Mouse (Mus musculus) C2C12 (cell line): ENCODE data around the gene Il33.

Experiments
- CEBPB ChIP-seq: IDR thresholded peaks from one replicate; pipeline ENCODE4 v1.6.1; 2011; ENCODE audit warnings: low read depth, mild to moderate bottlenecking, control low read depth, moderate library complexity
- CTCF ChIP-seq: IDR thresholded peaks from one replicate; pipeline ENCODE4 v1.5.1; 2011; ENCODE audit not compliant: control insufficient read depth, insufficient read depth, insufficient read length
- MAX ChIP-seq: IDR thresholded peaks from one replicate; pipeline ENCODE4 v1.6.1; 2011; ENCODE audit warnings: mild to moderate bottlenecking, control low read depth
- MYOD1 ChIP-seq: IDR thresholded peaks from one replicate; pipeline ENCODE4 v1.6.1; 2011; ENCODE audit warnings: low read depth; ENCODE audit not compliant: control insufficient read depth, insufficient read length
- MYOG ChIP-seq: IDR thresholded peaks from one replicate; pipeline ENCODE4 v1.6.1; 2011; ENCODE audit not compliant: control insufficient read depth, insufficient read length; ENCODE audit errors: extremely low read depth
- USF1 ChIP-seq: IDR thresholded peaks from one replicate; pipeline ENCODE4 v1.6.1; 2011; ENCODE audit warnings: low read depth, mild to moderate bottlenecking, control low read depth, moderate library complexity

GRCm38 (mm10) chr19:29894381-29894780 is 30.5 kb upstream of the Il33 start:
- TF ChIP-seq CTCF (no peak), CEBPB (no peak), MYOG (no peak), MAX (no peak), USF1 (no peak), MYOD1 (no peak)
